Mouse (Mus musculus) midbrain, postnatal 0 days (tissue): ENCODE results near the gene Cks1b. TPM values are rescaled to one million over a fixed set of nuclear protein-coding genes. Genes with fewer than 3 reads are reported as not detected.
A peak's percentile ranks its signal among the peaks of the same experiment; 100 is the strongest.

Source experiments
- ATAC-seq: fragments of 200-750 bp; cut with Nextera tagmentation; 2 replicates; pipeline ENCODE4 v1.8.0; 2017; ENCODE audit warnings: moderate number of reproducible peaks, mild to moderate bottlenecking, moderate TSS enrichment, moderate library complexity; ENCODE audit not compliant: low FRiP score
- DNase-seq: peaks from one replicate; pipeline ENCODE4 v3.0.0-alpha.2; 2015; ENCODE audit warnings: low spot score
- H3K27ac ChIP-seq: fragments of 300-500 bp; sonication (generic); 2 replicates; pipeline ENCODE4 v1.5.1; 2014; ENCODE audit warnings: low read depth, mild to moderate bottlenecking, low read length, mixed read lengths
- H3K27me3 ChIP-seq: fragments of 300-500 bp; sonication (generic); 2 replicates; pipeline ENCODE4 v1.6.1; 2014; ENCODE audit warnings: low read length, control low read depth, mixed read lengths; ENCODE audit not compliant: insufficient read depth
- H3K36me3 ChIP-seq: fragments of 300-500 bp; sonication (generic); 2 replicates; pipeline ENCODE4 v1.6.1; 2014; ENCODE audit warnings: low read length, control low read depth, mixed read lengths; ENCODE audit not compliant: insufficient read depth
- H3K4me1 ChIP-seq: fragments of 300-500 bp; sonication (generic); 2 replicates; pipeline ENCODE4 v1.6.1; 2014; ENCODE audit warnings: mild to moderate bottlenecking, control low read depth, antibody characterized with exemption, low read length, mixed read lengths; ENCODE audit not compliant: insufficient read depth
- H3K4me2 ChIP-seq: fragments of 300-500 bp; sonication (generic); 2 replicates; pipeline ENCODE4 v1.6.1; 2014; ENCODE audit warnings: low read depth, mild to moderate bottlenecking, low read length, mixed read lengths; ENCODE audit not compliant: poor library complexity, severe bottlenecking
- H3K4me3 ChIP-seq: fragments of 300-500 bp; sonication (generic); 2 replicates; pipeline ENCODE4 v1.5.1; 2014; ENCODE audit warnings: low read depth, mild to moderate bottlenecking, low read length, moderate library complexity
- H3K9ac ChIP-seq: fragments of 300-500 bp; sonication (generic); replicated peaks from 2 replicates; pipeline ENCODE4 v1.6.1; 2014; ENCODE audit warnings: mild to moderate bottlenecking, low read length, moderate library complexity, mixed read lengths; ENCODE audit not compliant: poor library complexity, severe bottlenecking
- H3K9me3 ChIP-seq: fragments of 300-500 bp; sonication (generic); 2 replicates; pipeline ENCODE4 v1.6.1; 2016; ENCODE audit warnings: low read length, control low read depth
- CTCF ChIP-seq: IDR thresholded peaks from 2 replicates; pipeline ENCODE4 v1.5.1; 2016; ENCODE audit warnings: antibody characterized with exemption, mild to moderate bottlenecking
- WGBS: fragments of 180-500 bp; shearing (Covaris S2); extraction: QIAGEN DNeasy Blood & Tissue Kit; methylation state at CpG from one replicate; pipeline ENCODE4 v1.1.7; 2014; 5-methylcytosine and 5-hydroxymethylcytosine counted together
- polyA plus RNA-seq: library from polyadenylated mRNA; unstranded; fragments of >200 nt; fragmentation: Nextera tagmentation; extraction: Ambion mirVana; gene quantifications from 2 replicates; pipeline ENCODE4 v1.2.1, GENCODE M21; 2015
- total RNA-seq: library from RNA; depleted of rRNA; stranded (reverse); fragments of >200 nt; gene quantifications from 2 replicates; pipeline ENCODE4 v1.2.3, GENCODE M21; 2014

Gene Cks1b
- total and polyA plus RNA-seq, 2 experiments from 2014 or later: 29.2 to 69.6 TPM

GRCm38 (mm10) chr3:89393605-89394004 is 24.6 kb downstream of the Cks1b start:
- DNase-seq: peak; percentile 96
- Histone ChIP-seq H3K4me3 (peak overlapping the region; percentile 54), H3K4me1 (peaks cover 19% of the 10 kb centered on the region), H3K27me3 (peaks cover 14% of the 10 kb centered on the region; the same call in 1 of the 2 replicates), H3K36me3 (no peaks in the 10 kb centered on the region), H3K9me3 (no peaks in the 10 kb centered on the region), H3K9ac (peak overlapping the region; percentile 29; the same call in 1 of the 2 replicates), H3K27ac (peak overlapping the region; percentile 38), H3K4me2 (peak overlapping the region; percentile 100)
- WGBS: 0% methylated on average over 15 of the region's 15 CpGs
- no peak for TF ChIP-seq CTCF
- ATAC-seq: peak; percentile 92

GRCm38 (mm10) chr3:89392871-89393311 is 25.3 kb downstream of the Cks1b start:
- no peaks in the 10 kb centered on the region for H3K9me3 ChIP-seq
- DNase-seq (no peak), ATAC-seq (no peak)
- H3K27ac ChIP-seq: no peak overlapping the region
- H3K27me3 ChIP-seq: peaks cover 14% of the 10 kb centered on the region; the same call in 1 of the 2 replicates
- peaks cover 19% of the 10 kb centered on the region for H3K4me1 ChIP-seq
- WGBS: under 1% methylated on average over 18 of the region's 24 CpGs
- TF ChIP-seq CTCF: no peak
- peak overlapping the region; percentile 100 for H3K4me2 ChIP-seq
- peak overlapping the region; percentile 54 for H3K4me3 ChIP-seq
- H3K36me3 ChIP-seq: no peaks in the 10 kb centered on the region
- H3K9ac ChIP-seq: peak overlapping the region; percentile 61; the same call in 1 of the 2 replicates

- peaks cover 19% of the 10 kb centered on the region for H3K4me1 ChIP-seq
These were observed 26.3 kb downstream of the Cks1b start for GRCm38 (mm10) chr3:89391663-89392511.

GRCm38 (mm10) chr3:89390699-89391662 is 27.2 kb downstream of the Cks1b start:
- peak overlapping the region; percentile 61 for H3K9ac ChIP-seq
- TF ChIP-seq CTCF: no peak
- no peak overlapping the region for H3K27ac ChIP-seq
- peak overlapping the region; percentile 100 for H3K4me2 ChIP-seq
- 16% methylated on average over 19 of the region's 19 CpGs for WGBS
- peak overlapping the region; percentile 54 for H3K4me3 ChIP-seq
- H3K27me3 ChIP-seq: peaks cover 9% of the 10 kb centered on the region; the same call in 1 of the 2 replicates
- H3K36me3 ChIP-seq: no peaks in the 10 kb centered on the region
- no peak for ATAC-seq
- peaks cover 15% of the 10 kb centered on the region for H3K4me1 ChIP-seq
- DNase-seq: no peak
- H3K9me3 ChIP-seq: no peaks in the 10 kb centered on the region

More at GRCm38 (mm10) chr3:89391663-89392511, 26.3 kb downstream of the Cks1b start:
- Histone ChIP-seq H3K4me3 (peak overlapping the region; percentile 54), H3K27me3 (peaks cover 14% of the 10 kb centered on the region; the same call in 1 of the 2 replicates), H3K9me3 (no peaks in the 10 kb centered on the region), H3K9ac (peak overlapping the region; percentile 61), H3K27ac (0 out of 2 replicates have a peak overlapping the region, but pooled peaks have one; percentile 38), H3K4me2 (peak overlapping the region; percentile 100), H3K36me3 (no peaks in the 10 kb centered on the region)
- under 1% methylated on average over 47 of the region's 56 CpGs for WGBS
- peak; percentile 27 for DNase-seq
- ATAC-seq: no peak
- TF ChIP-seq CTCF: peak; percentile 25

GRCm38 (mm10) chr3:89390111-89390515 is 28.1 kb downstream of the Cks1b start:
- H3K4me1 ChIP-seq: peaks cover 14% of the 10 kb centered on the region; the same call in 1 of the 2 replicates
- no peak overlapping the region for H3K4me3 ChIP-seq
- H3K9me3 ChIP-seq: no peaks in the 10 kb centered on the region
- peaks cover 3% of the 10 kb centered on the region; the same call in 1 of the 2 replicates for H3K27me3 ChIP-seq
- TF ChIP-seq CTCF: no peak
- no peak overlapping the region for H3K4me2 ChIP-seq
- H3K36me3 ChIP-seq: no peaks in the 10 kb centered on the region
- no peak for ATAC-seq
- peak; percentile 17 for DNase-seq
- 42% methylated on average over 5 of the region's 5 CpGs for WGBS
- H3K27ac ChIP-seq: no peak overlapping the region
- no peak overlapping the region for H3K9ac ChIP-seq
